Mouse (Mus musculus) liver, embryonic 14.5 days (tissue): ENCODE measurements around the gene Fermt1.

Experiments used
- CTCF ChIP-seq: IDR thresholded peaks from 2 replicates; pipeline ENCODE4 v1.5.1; 2016; ENCODE audit warnings: antibody characterized with exemption, low read depth, control low read depth
- EP300 ChIP-seq: IDR thresholded peaks from 2 replicates; pipeline ENCODE4 v1.6.1; 2016; ENCODE audit warnings: antibody characterized with exemption, low read depth

DNA sequence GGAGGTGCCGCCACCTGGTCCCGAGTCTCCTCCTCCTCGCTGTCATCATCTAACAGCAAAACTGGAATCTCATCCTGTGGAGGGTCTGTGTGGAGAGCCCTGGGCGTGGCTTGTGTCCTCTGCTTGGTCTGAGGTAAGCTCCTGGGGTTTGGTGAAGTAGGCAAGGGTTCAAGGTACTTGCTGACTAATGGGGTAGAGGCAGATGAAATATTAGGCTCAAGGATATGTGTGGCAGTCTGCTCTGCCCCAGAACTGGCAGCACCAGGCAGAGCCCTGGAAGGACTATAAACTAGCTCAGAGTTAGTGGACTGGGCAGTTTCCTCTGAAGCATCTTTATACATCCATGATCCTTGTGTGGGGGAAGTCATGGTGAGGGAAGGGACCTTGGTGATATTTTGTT is 75.4 kb downstream of the Fermt1 start:
- TF ChIP-seq CTCF, result no peak
- TF ChIP-seq EP300, result no peak
